Comparison of ENCODE assay signal across 19 mouse cellular contexts in genomic region chr2:71243058-71243672, GRCm38 (mm10). TPM values are rescaled to one million over a fixed set of nuclear protein-coding genes. Genes with fewer than 3 reads are reported as not detected.
DNase-seq lines count a peak whose midpoint lies in the region; ATAC-seq lines count a peak whose summit lies in the region.
"Had no signal": no experiment of that assay in that cellular context is flagged by ENCODE, and none has a peak within 500 bp of the region (broad histone marks: within the 10 kb centered on the region; RNA-seq: fewer than 3 reads in every experiment).

No protein-coding gene starts in this region.

- H3K27me3 ChIP-seq in forebrain, embryonic 12.5 days, result no peaks in the 10 kb centered on the region
- no peaks in the 10 kb centered on the region for H3K27me3 ChIP-seq in forebrain, embryonic 15.5 days
- H3K27me3 ChIP-seq in limb, embryonic 10.5 days (ENCODE audit: low read depth, poor library complexity, severe bottlenecking), result no peaks in the 10 kb centered on the region
- H3K27me3 ChIP-seq: CH12.LX; embryonic facial prominence, embryonic 15.5 days had no signal

- intact Hi-C loops in left cerebral cortex, postnatal 4 days (cut with DNase I), result loop anchor here (10.0 kb wide), 1 partner anchor 302 kb away; the partner anchor contains the start of gene Dlx2
- intact Hi-C loops in left cerebral cortex, postnatal 25 days (cut with DNase I), result no loop called here

- no peaks in the 10 kb centered on the region for H3K9me3 ChIP-seq in forebrain, embryonic 12.5 days
- no peaks in the 10 kb centered on the region for H3K9me3 ChIP-seq in forebrain, embryonic 15.5 days
- H3K9me3 ChIP-seq in limb, embryonic 10.5 days (replicated peaks), result no peaks in the 10 kb centered on the region
- H3K9me3 ChIP-seq: embryonic facial prominence, embryonic 15.5 days; heart, embryonic 10.5 days; hindbrain, embryonic 10.5 days had no signal

- peak; percentile 17 for DNase-seq in left cerebral cortex, postnatal 4 days
- no peak for DNase-seq in left cerebral cortex, postnatal 25 days (ENCODE audit: low spot score in 2 of 2)
- DNase-seq in R1 (ENCODE audit: low read depth, low spot score), result peak; percentile 63
- no peak for DNase-seq in adrenal gland, postnatal 4 days (ENCODE audit: low spot score in 2 of 2)
- DNase-seq in limb, embryonic 10.5 days (ENCODE audit: low spot score), result no peak
- DNase-seq: adrenal gland, adult 8-10 months; cerebellum, adult 11-12 months; cerebellum, postnatal 25 days; lung, postnatal 14 days; retina, postnatal 1 day; right cerebral cortex, postnatal 4 days had no signal

- 54% methylated on average over 9 of the region's 9 CpGs for WGBS in forebrain, embryonic 12.5 days
- WGBS in forebrain, embryonic 15.5 days, result 32% methylated on average over 9 of the region's 9 CpGs
- 85% methylated on average over 9 of the region's 9 CpGs for WGBS in limb, embryonic 10.5 days

- peaks cover 20% of the 10 kb centered on the region for H3K4me1 ChIP-seq in forebrain, embryonic 12.5 days
- peaks cover 36% of the 10 kb centered on the region for H3K4me1 ChIP-seq in forebrain, embryonic 15.5 days
- 0 out of 2 replicates have a peak, but pooled peaks cover 4% of the 10 kb centered on the region for H3K4me1 ChIP-seq in limb, embryonic 10.5 days
- H3K4me1 ChIP-seq: embryonic facial prominence, embryonic 15.5 days; heart, embryonic 10.5 days; hindbrain, embryonic 10.5 days had no signal

- H3K27ac ChIP-seq in forebrain, embryonic 12.5 days, result 0 out of 2 replicates have a peak overlapping the region, but pooled peaks have one; percentile 11
- no peak overlapping the region; the same call in 1 of the 2 replicates for H3K27ac ChIP-seq in forebrain, embryonic 15.5 days (replicated peaks)
- no peak overlapping the region for H3K27ac ChIP-seq in limb, embryonic 10.5 days
- H3K27ac ChIP-seq: embryonic facial prominence, embryonic 15.5 days; heart, embryonic 10.5 days; hindbrain, embryonic 10.5 days; stomach, postnatal 0 days had no signal

- H3K4me2 ChIP-seq in forebrain, embryonic 12.5 days, result no peak overlapping the region
- no peak overlapping the region for H3K4me2 ChIP-seq in forebrain, embryonic 15.5 days (replicated peaks)
- H3K4me2 ChIP-seq: embryonic facial prominence, embryonic 15.5 days had no signal

- H3K9ac ChIP-seq in forebrain, embryonic 12.5 days, result no peak overlapping the region
- no peak overlapping the region for H3K9ac ChIP-seq in forebrain, embryonic 15.5 days (replicated peaks)
- H3K9ac ChIP-seq: embryonic facial prominence, embryonic 15.5 days had no signal

- no peak overlapping the region for H3K4me3 ChIP-seq in forebrain, embryonic 12.5 days (replicated peaks)
- H3K4me3 ChIP-seq in forebrain, embryonic 15.5 days, result no peak overlapping the region
- H3K4me3 ChIP-seq in limb, embryonic 10.5 days, result no peak overlapping the region
- H3K4me3 ChIP-seq: embryonic facial prominence, embryonic 15.5 days; heart, embryonic 10.5 days; hindbrain, embryonic 10.5 days had no signal

- no peak for ATAC-seq in forebrain, embryonic 12.5 days (ENCODE audit: low FRiP score)
- ATAC-seq in forebrain, embryonic 15.5 days (replicated peaks), result no peak
- ATAC-seq in granulocyte monocyte progenitor cell, adult 5-6 weeks (replicated peaks; ENCODE audit: poor library complexity, severe bottlenecking), result peak; percentile 78

- peaks cover 22% of the 10 kb centered on the region for H3K36me3 ChIP-seq in forebrain, embryonic 12.5 days (replicated peaks)
- peaks cover 32% of the 10 kb centered on the region for H3K36me3 ChIP-seq in forebrain, embryonic 15.5 days
- peaks cover 78% of the 10 kb centered on the region for H3K36me3 ChIP-seq in limb, embryonic 10.5 days

RNA-seq across cellular contexts. Expression of gene Dync1i2, which starts 31.7 kb away (rescaled TPM):
- polyA plus RNA-seq in forebrain, embryonic 12.5 days (2016; fragmentation: Nextera tagmentation; extraction: Ambion mirVana), result 171 and 182 TPM in 2 replicates
- polyA plus RNA-seq in forebrain, embryonic 15.5 days (2015; fragmentation: Nextera tagmentation; extraction: Ambion mirVana), result 175 and 190 TPM in 2 replicates
- 100 to 1,000 TPM; 263 to 268 TPM for total RNA-seq in left cerebral cortex, postnatal 4 days (2021)
- total RNA-seq in left cerebral cortex, postnatal 25 days (2021), result 100 to 1,000 TPM; 134 to 135 TPM
- total RNA-seq in granulocyte monocyte progenitor cell, adult 5-6 weeks (2014; fragmentation: Nextera tagmentation), result 52.7 and 69.3 TPM in 2 replicates
- 75.0 and 78.3 TPM in 2 replicates for total RNA-seq in granulocyte monocyte progenitor cell, adult 5-6 weeks (2017)
- 100 to 1,000 TPM; 101 to 109 TPM for total RNA-seq in adrenal gland, postnatal 4 days (2021)
- 83.3 and 95.3 TPM in 2 replicates for polyA plus RNA-seq in limb, embryonic 10.5 days (2016; fragmentation: Nextera tagmentation; extraction: Ambion mirVana)

Comparison
In these comparisons a context has a peak if more than half of its experiments do, and no peak if none do; other contexts are left out.
1. DNase-seq: peak in left cerebral cortex, postnatal 4 days (single experiment) and R1 (single experiment); none in left cerebral cortex, postnatal 25 days (0 of 2), adrenal gland, postnatal 4 days (0 of 2) and limb, embryonic 10.5 days (single experiment).